Mouse (Mus musculus): ENCODE measurements around the gene Slc25a39.
A peak's percentile ranks its signal among the peaks of the same experiment; 100 is the strongest.

GRCm38 (mm10) chr11:102433866-102434265, 26.1 kb upstream of the Slc25a39 start:
- TF ChIP-seq POLR2A (IDR thresholded peaks at IDR 0.05; ENCODE audit: borderline replicate concordance, control insufficient read depth, low read depth, low read length) (0 out of 2 replicates have a peak, but pooled peaks have one; percentile 11), CTCF (IDR thresholded peaks at IDR 0.05; ENCODE audit: control insufficient read depth, insufficient read depth, low read length) (no peak)
